Mouse (Mus musculus): ENCODE measurements around the gene Acbd7. TPM values are rescaled to one million over a fixed set of nuclear protein-coding genes. Genes with fewer than 3 reads are reported as not detected.
A peak's percentile ranks its signal among the peaks of the same experiment; 100 is the strongest.

The Acbd7 gene
- 0.96 and 1.1 TPM in 2 replicates for polyA plus RNA-seq (2015; fragmentation: Nextera tagmentation; extraction: Ambion mirVana)

GRCm38 (mm10) chr2:3335611-3336301 lies at the start of gene Acbd7:
Gene Acbd7, plus strand, starts transcription at chr2:3336168.
- Histone ChIP-seq H3K4me2 (ENCODE audit: low read depth, low read length) (peak within 1 kb of the TSS; percentile 69), H3K9ac (ENCODE audit: low read length) (no peak within 1 kb of the TSS), H3K27me3 (ENCODE audit: control insufficient read depth, insufficient read depth, low read length) (0 out of 2 replicates have a peak, but pooled peaks cover 2% of the 10 kb centered on the region), H3K36me3 (ENCODE audit: control insufficient read depth, insufficient read depth, low read length) (no peaks in the 10 kb centered on the region), H3K4me3 (replicated peaks; ENCODE audit: low read length) (peak within 1 kb of the TSS; percentile 40), H3K27ac (ENCODE audit: low read length) (no peak within 1 kb of the TSS), H3K9me3 (replicated peaks; ENCODE audit: control insufficient read depth, low read length) (no peaks in the 10 kb centered on the region), H3K4me1 (ENCODE audit: control insufficient read depth, insufficient read depth, low read length) (peaks cover 9% of the 10 kb centered on the region)
- ATAC-seq (ENCODE audit: insufficient read depth, low FRiP score) = peak; percentile 42; the same call in 1 of the 2 replicates
- WGBS = 4% methylated on average over 20 of the region's 20 CpGs

DNA sequence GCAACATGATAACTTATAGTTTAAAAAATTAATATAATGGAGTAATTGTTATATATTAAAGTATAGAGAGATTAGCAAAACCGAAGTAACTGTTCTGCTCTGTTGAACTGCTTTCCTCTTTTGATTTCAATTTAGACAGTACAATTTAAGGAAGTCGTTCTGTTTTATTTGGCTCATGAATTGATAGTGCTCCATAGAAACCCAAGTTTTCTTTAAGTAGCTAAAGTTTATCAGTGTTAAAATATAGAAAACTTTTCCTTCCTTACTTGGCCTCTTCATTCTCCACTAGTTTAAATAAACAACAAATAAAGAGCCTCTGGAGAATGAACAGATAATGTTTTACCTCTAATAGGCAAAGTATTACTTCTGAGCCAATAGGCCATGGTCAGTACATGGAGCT lies 49.7 kb upstream of the Acbd7 start:
- Histone ChIP-seq H3K9me3 (replicated peaks; ENCODE audit: control insufficient read depth, low read length) (no peaks in the 10 kb centered on the region), H3K27ac (ENCODE audit: low read length) (no peak overlapping the region), H3K4me1 (ENCODE audit: control insufficient read depth, insufficient read depth, low read length) (peaks cover 13% of the 10 kb centered on the region), H3K4me3 (replicated peaks; ENCODE audit: low read length) (no peak overlapping the region), H3K4me2 (ENCODE audit: low read depth, low read length) (no peak overlapping the region), H3K36me3 (ENCODE audit: control insufficient read depth, insufficient read depth, low read length) (no peaks in the 10 kb centered on the region), H3K27me3 (ENCODE audit: control insufficient read depth, insufficient read depth, low read length) (no peaks in the 10 kb centered on the region), H3K9ac (ENCODE audit: low read length) (no peak overlapping the region)
- WGBS = 81% methylated on average over 2 of the region's 2 CpGs
- ATAC-seq (ENCODE audit: insufficient read depth, low FRiP score) = no peak

DNA sequence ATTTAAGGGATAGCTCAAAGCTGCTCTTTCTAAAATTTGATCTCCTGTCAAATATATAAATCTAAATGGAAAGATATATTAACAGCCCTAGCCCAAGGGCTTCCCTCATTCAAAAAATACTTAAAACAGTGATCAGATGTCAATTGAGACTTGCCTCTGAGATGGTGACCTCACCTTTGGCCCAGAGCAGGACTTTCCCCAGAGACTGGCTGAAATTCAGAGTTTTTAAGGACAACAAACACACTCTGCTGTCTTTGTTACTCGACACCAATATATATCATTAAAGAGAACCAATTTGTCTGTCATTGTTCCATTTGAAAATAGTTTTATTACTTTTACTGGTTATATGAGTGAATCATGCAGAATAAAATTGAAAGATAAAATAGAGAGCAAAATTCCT lies 46.4 kb upstream of the Acbd7 start:
- Histone ChIP-seq H3K4me2 (ENCODE audit: low read depth, low read length) (no peak overlapping the region), H3K27ac (ENCODE audit: low read length) (no peak overlapping the region), H3K9ac (ENCODE audit: low read length) (no peak overlapping the region), H3K36me3 (ENCODE audit: control insufficient read depth, insufficient read depth, low read length) (no peaks in the 10 kb centered on the region), H3K27me3 (ENCODE audit: control insufficient read depth, insufficient read depth, low read length) (no peaks in the 10 kb centered on the region), H3K4me3 (replicated peaks; ENCODE audit: low read length) (no peak overlapping the region), H3K9me3 (replicated peaks; ENCODE audit: control insufficient read depth, low read length) (no peaks in the 10 kb centered on the region), H3K4me1 (ENCODE audit: control insufficient read depth, insufficient read depth, low read length) (peaks cover 5% of the 10 kb centered on the region)
- no peak for ATAC-seq (ENCODE audit: insufficient read depth, low FRiP score)
- WGBS = 78% methylated on average over 1 of the region's 1 CpGs

GRCm38 (mm10) chr2:3292170-3292569 lies 43.8 kb upstream of the Acbd7 start:
- Histone ChIP-seq H3K27ac (ENCODE audit: low read length) (no peak overlapping the region), H3K4me1 (ENCODE audit: control insufficient read depth, insufficient read depth, low read length) (no peaks in the 10 kb centered on the region), H3K9ac (ENCODE audit: low read length) (no peak overlapping the region), H3K36me3 (ENCODE audit: control insufficient read depth, insufficient read depth, low read length) (no peaks in the 10 kb centered on the region), H3K4me3 (replicated peaks; ENCODE audit: low read length) (no peak overlapping the region), H3K4me2 (ENCODE audit: low read depth, low read length) (no peak overlapping the region), H3K27me3 (ENCODE audit: control insufficient read depth, insufficient read depth, low read length) (no peaks in the 10 kb centered on the region), H3K9me3 (replicated peaks; ENCODE audit: control insufficient read depth, low read length) (no peaks in the 10 kb centered on the region)
- WGBS = 68% methylated on average over 1 of the region's 1 CpGs
- ATAC-seq (ENCODE audit: insufficient read depth, low FRiP score) = no peak

DNA sequence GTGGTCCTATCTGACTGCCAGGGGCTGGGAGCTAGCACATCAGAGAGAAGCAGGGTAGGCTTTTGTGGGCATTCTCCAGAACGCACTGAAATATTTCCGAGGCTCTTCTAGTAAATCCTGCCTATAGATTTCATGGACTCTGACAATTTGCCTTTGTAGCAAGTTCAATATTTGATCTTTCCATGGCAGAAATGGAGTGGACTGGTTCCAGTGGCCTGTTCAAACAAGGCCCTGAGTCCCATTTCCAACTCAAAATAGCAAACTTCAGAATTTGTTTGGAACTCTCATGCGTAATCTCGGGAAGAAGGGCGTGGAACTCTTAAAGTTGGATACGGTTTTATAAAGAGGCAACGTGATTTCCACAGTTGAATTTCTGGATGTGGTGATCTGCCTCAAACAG lies 40.1 kb upstream of the Acbd7 start:
- H3K4me1 ChIP-seq (ENCODE audit: control insufficient read depth, insufficient read depth, low read length) = no peaks in the 10 kb centered on the region
- H3K4me2 ChIP-seq (ENCODE audit: low read depth, low read length) = no peak overlapping the region
- no peak for ATAC-seq (ENCODE audit: insufficient read depth, low FRiP score)
- no peak overlapping the region for H3K9ac ChIP-seq (ENCODE audit: low read length)
- no peaks in the 10 kb centered on the region for H3K27me3 ChIP-seq (ENCODE audit: control insufficient read depth, insufficient read depth, low read length)
- no peaks in the 10 kb centered on the region for H3K36me3 ChIP-seq (ENCODE audit: control insufficient read depth, insufficient read depth, low read length)
- 64% methylated on average over 7 of the region's 7 CpGs for WGBS
- peak overlapping the region; percentile 20 for H3K27ac ChIP-seq (ENCODE audit: low read length)
- no peak overlapping the region for H3K4me3 ChIP-seq (replicated peaks; ENCODE audit: low read length)
- no peaks in the 10 kb centered on the region for H3K9me3 ChIP-seq (replicated peaks; ENCODE audit: control insufficient read depth, low read length)

DNA sequence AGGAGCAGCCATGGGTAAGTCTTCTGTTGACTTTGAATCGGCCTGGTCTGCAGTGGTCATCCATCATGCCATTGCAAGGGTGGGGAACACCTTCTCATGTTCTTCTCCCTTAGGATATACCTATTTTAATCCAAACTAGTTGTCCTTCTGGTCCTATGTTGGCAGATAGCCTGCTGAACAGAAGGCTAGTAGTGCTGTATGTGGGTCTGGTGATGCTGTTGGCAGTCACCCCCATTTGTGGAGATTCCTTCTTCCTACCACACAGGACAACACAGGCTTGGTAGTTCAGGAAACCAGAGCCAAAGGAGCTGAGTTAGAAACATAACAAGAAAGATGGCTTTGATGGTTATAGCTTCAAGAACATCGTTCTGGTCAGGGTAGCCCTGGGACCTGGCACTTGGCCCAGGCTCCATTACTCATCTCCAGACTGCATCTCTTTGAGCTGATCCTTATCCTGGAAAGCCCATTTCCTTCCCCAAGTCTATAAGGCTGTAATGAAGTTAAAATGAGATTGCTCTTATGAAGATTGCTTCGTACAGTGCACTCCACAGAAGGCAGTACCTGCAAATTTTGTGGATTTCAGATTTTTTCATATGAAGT lies 30.4 kb upstream of the Acbd7 start:
- H3K9ac ChIP-seq (ENCODE audit: low read length) = no peak overlapping the region
- 41% methylated on average over 3 of the region's 3 CpGs for WGBS
- H3K27me3 ChIP-seq (ENCODE audit: control insufficient read depth, insufficient read depth, low read length) = no peaks in the 10 kb centered on the region
- H3K27ac ChIP-seq (ENCODE audit: low read length) = no peak overlapping the region
- no peak for ATAC-seq (ENCODE audit: insufficient read depth, low FRiP score)
- no peaks in the 10 kb centered on the region for H3K9me3 ChIP-seq (replicated peaks; ENCODE audit: control insufficient read depth, low read length)
- H3K36me3 ChIP-seq (ENCODE audit: control insufficient read depth, insufficient read depth, low read length) = peaks cover 3% of the 10 kb centered on the region
- no peak overlapping the region for H3K4me3 ChIP-seq (replicated peaks; ENCODE audit: low read length)
- no peak overlapping the region for H3K4me2 ChIP-seq (ENCODE audit: low read depth, low read length)
- no peaks in the 10 kb centered on the region for H3K4me1 ChIP-seq (ENCODE audit: control insufficient read depth, insufficient read depth, low read length)

GRCm38 (mm10) chr2:3323132-3323531 lies 12.8 kb upstream of the Acbd7 start:
- no peak overlapping the region for H3K9ac ChIP-seq (ENCODE audit: low read length)
- ATAC-seq (ENCODE audit: insufficient read depth, low FRiP score) = no peak
- H3K27ac ChIP-seq (ENCODE audit: low read length) = no peak overlapping the region
- H3K36me3 ChIP-seq (ENCODE audit: control insufficient read depth, insufficient read depth, low read length) = peaks cover 15% of the 10 kb centered on the region; the same call in 1 of the 2 replicates
- H3K4me3 ChIP-seq (replicated peaks; ENCODE audit: low read length) = no peak overlapping the region
- no peak overlapping the region for H3K4me2 ChIP-seq (ENCODE audit: low read depth, low read length)
- whole genome bisulfite sequencing = 71% methylated on average over 2 of the region's 2 CpGs
- H3K27me3 ChIP-seq (ENCODE audit: control insufficient read depth, insufficient read depth, low read length) = no peaks in the 10 kb centered on the region
- no peaks in the 10 kb centered on the region for H3K4me1 ChIP-seq (ENCODE audit: control insufficient read depth, insufficient read depth, low read length)
- no peaks in the 10 kb centered on the region for H3K9me3 ChIP-seq (replicated peaks; ENCODE audit: control insufficient read depth, low read length)

GRCm38 (mm10) chr2:3324381-3325130 lies 11.4 kb upstream of the Acbd7 start:
- Histone ChIP-seq H3K4me1 (ENCODE audit: control insufficient read depth, insufficient read depth, low read length) (no peaks in the 10 kb centered on the region), H3K27ac (ENCODE audit: low read length) (no peak overlapping the region), H3K4me2 (ENCODE audit: low read depth, low read length) (no peak overlapping the region), H3K27me3 (ENCODE audit: control insufficient read depth, insufficient read depth, low read length) (no peaks in the 10 kb centered on the region), H3K9me3 (replicated peaks; ENCODE audit: control insufficient read depth, low read length) (no peaks in the 10 kb centered on the region), H3K4me3 (replicated peaks; ENCODE audit: low read length) (no peak overlapping the region), H3K36me3 (ENCODE audit: control insufficient read depth, insufficient read depth, low read length) (peaks cover 23% of the 10 kb centered on the region; the same call in 1 of the 2 replicates), H3K9ac (ENCODE audit: low read length) (no peak overlapping the region)
- 92% methylated on average over 7 of the region's 7 CpGs for WGBS
- ATAC-seq (ENCODE audit: insufficient read depth, low FRiP score) = no peak

- Histone ChIP-seq H3K27ac (ENCODE audit: low read length) (no peak overlapping the region), H3K4me1 (ENCODE audit: control insufficient read depth, insufficient read depth, low read length) (peaks cover 12% of the 10 kb centered on the region), H3K4me3 (replicated peaks; ENCODE audit: low read length) (no peak overlapping the region), H3K36me3 (ENCODE audit: control insufficient read depth, insufficient read depth, low read length) (peaks cover 20% of the 10 kb centered on the region; the same call in 1 of the 2 replicates), H3K9me3 (replicated peaks; ENCODE audit: control insufficient read depth, low read length) (no peaks in the 10 kb centered on the region), H3K4me2 (ENCODE audit: low read depth, low read length) (no peak overlapping the region), H3K9ac (ENCODE audit: low read length) (no peak overlapping the region), H3K27me3 (ENCODE audit: control insufficient read depth, insufficient read depth, low read length) (no peaks in the 10 kb centered on the region)
- WGBS = 70% methylated on average over 1 of the region's 1 CpGs
- ATAC-seq (ENCODE audit: insufficient read depth, low FRiP score) = no peak
These were observed 9.4 kb upstream of the Acbd7 start for GRCm38 (mm10) chr2:3326547-3326946.
